Mouse (Mus musculus) liver, adult 2 months (tissue): ENCODE measurements at regions not wholly inside any gene's neighbourhood (a gene's known extent, or its start where the extent isn't known, plus 50 kb on each side); places are given as distances from the start of the nearest gene placed in this dataset.

Experiments used
- DNase-seq: peaks from one replicate; pipeline ENCODE4 v3.0.0-alpha.2; 2011; ENCODE audit warnings: low read depth, low spot score; ENCODE audit errors: extremely low read depth
- H3K27ac ChIP-seq: fragments of 200-500 bp; replicated peaks from 2 replicates; pipeline ENCODE4 v1.5.1; 2012; ENCODE audit warnings: low read depth, mild to moderate bottlenecking, control low read depth, inconsistent platforms, low read length; ENCODE audit not compliant: insufficient read depth
- H3K27me3 ChIP-seq: fragments of 200-500 bp; 2 replicates; pipeline ENCODE4 v1.6.1; 2012; ENCODE audit warnings: mild to moderate bottlenecking, moderate library complexity, low read length, inconsistent platforms; ENCODE audit not compliant: control insufficient read depth, insufficient read depth
- H3K36me3 ChIP-seq: fragments of 200-500 bp; 2 replicates; pipeline ENCODE4 v1.6.1; 2012; ENCODE audit warnings: low read length, inconsistent platforms; ENCODE audit not compliant: control insufficient read depth, insufficient read depth
- H3K4me1 ChIP-seq: fragments of 200-500 bp; 2 replicates; pipeline ENCODE4 v1.6.1; 2011; ENCODE audit warnings: low read length; ENCODE audit not compliant: control insufficient read depth, insufficient read depth
- H3K4me3 ChIP-seq: fragments of 200-500 bp; 2 replicates; pipeline ENCODE4 v1.5.1; 2011; ENCODE audit warnings: low read depth, mild to moderate bottlenecking, control low read depth, low read length, moderate library complexity; ENCODE audit not compliant: insufficient read depth
- H3K79me2 ChIP-seq: fragments of 200-500 bp; 2 replicates; pipeline ENCODE4 v1.6.1; 2012; ENCODE audit warnings: inconsistent platforms, mild to moderate bottlenecking, low read length, moderate library complexity; ENCODE audit not compliant: control insufficient read depth, insufficient read depth
- H3K9ac ChIP-seq: fragments of 200-500 bp; 2 replicates; pipeline ENCODE4 v1.6.1; 2012; ENCODE audit warnings: low read depth, mild to moderate bottlenecking, control low read depth, inconsistent platforms, low read length
- CTCF ChIP-seq: fragments of 200-500 bp; IDR thresholded peaks from 2 replicates; pipeline ENCODE4 v1.5.1; 2011; ENCODE audit warnings: low read depth, low read length, control low read depth
- POLR2A ChIP-seq: fragments of 200-500 bp; IDR thresholded peaks from 2 replicates; pipeline ENCODE4 v1.6.1; 2011; ENCODE audit warnings: low read length, control low read depth; ENCODE audit not compliant: insufficient read depth; ENCODE audit errors: extremely low read depth
- WGBS: fragments of 180-500 bp; shearing (Covaris S2); methylation state at CpG from one replicate; pipeline ENCODE4 v1.1.7; 2018; 5-methylcytosine and 5-hydroxymethylcytosine counted together

GRCm38 (mm10) chr3:102263326-102263725, 58.8 kb upstream of the Vangl1 start:
- Histone ChIP-seq H3K27ac (no peak overlapping the region), H3K4me3 (no peak overlapping the region), H3K36me3 (no peaks in the 10 kb centered on the region), H3K27me3 (no peaks in the 10 kb centered on the region), H3K79me2 (no peaks in the 10 kb centered on the region), H3K4me1 (no peaks in the 10 kb centered on the region), H3K9ac (no peak overlapping the region)
- no peak for TF ChIP-seq CTCF
- TF ChIP-seq POLR2A, result no peak
- 73% methylated on average over 9 of the region's 9 CpGs for WGBS
- DNase-seq, result no peak

GRCm38 (mm10) chr3:102262665-102263064, 58.2 kb upstream of the Vangl1 start:
- Histone ChIP-seq H3K27me3 (no peaks in the 10 kb centered on the region), H3K36me3 (no peaks in the 10 kb centered on the region), H3K27ac (no peak overlapping the region), H3K79me2 (no peaks in the 10 kb centered on the region), H3K4me1 (no peaks in the 10 kb centered on the region), H3K4me3 (no peak overlapping the region), H3K9ac (no peak overlapping the region)
- WGBS, result 42% methylated on average over 8 of the region's 8 CpGs
- no peak for DNase-seq
- TF ChIP-seq CTCF, result no peak
- no peak for TF ChIP-seq POLR2A

GRCm38 (mm10) chr3:102261517-102261916, 57.0 kb upstream of the Vangl1 start:
- Histone ChIP-seq H3K4me3 (no peak overlapping the region), H3K79me2 (no peaks in the 10 kb centered on the region), H3K27ac (no peak overlapping the region), H3K9ac (no peak overlapping the region), H3K36me3 (no peaks in the 10 kb centered on the region), H3K27me3 (no peaks in the 10 kb centered on the region), H3K4me1 (no peaks in the 10 kb centered on the region)
- 59% methylated on average over 3 of the region's 3 CpGs for WGBS
- no peak for DNase-seq
- TF ChIP-seq POLR2A (no peak), CTCF (no peak)
